Mouse (Mus musculus) intestine, embryonic 15.5 days (tissue): Measurements from ENCODE around the gene Samd4. TPM values are rescaled to one million over a fixed set of nuclear protein-coding genes. Genes with fewer than 3 reads are reported as not detected.

Experiments
- ATAC-seq: fragments of 200-750 bp; cut with Nextera tagmentation; 2 replicates; pipeline ENCODE4 v1.8.0; 2017; ENCODE audit warnings: moderate TSS enrichment, moderate library complexity
- H3K27ac ChIP-seq: fragments of 300-500 bp; sonication (generic); 2 replicates; pipeline ENCODE4 v1.5.1; 2015; ENCODE audit warnings: mild to moderate bottlenecking, inconsistent platforms
- H3K27me3 ChIP-seq: fragments of 300-500 bp; sonication (generic); replicated peaks from 2 replicates; pipeline ENCODE4 v1.6.1; 2015; ENCODE audit warnings: inconsistent platforms
- H3K36me3 ChIP-seq: fragments of 300-500 bp; sonication (generic); 2 replicates; pipeline ENCODE4 v1.6.1; 2015; ENCODE audit warnings: inconsistent platforms
- H3K4me1 ChIP-seq: fragments of 300-500 bp; sonication (generic); replicated peaks from 2 replicates; pipeline ENCODE4 v1.6.1; 2015; ENCODE audit warnings: inconsistent platforms
- H3K4me2 ChIP-seq: fragments of 300-500 bp; sonication (generic); replicated peaks from 2 replicates; pipeline ENCODE4 v1.6.1; 2015; ENCODE audit warnings: mild to moderate bottlenecking, inconsistent platforms
- H3K4me3 ChIP-seq: fragments of 300-500 bp; sonication (generic); replicated peaks from 2 replicates; pipeline ENCODE4 v1.5.1; 2015; ENCODE audit warnings: inconsistent platforms
- H3K9ac ChIP-seq: fragments of 300-500 bp; sonication (generic); 2 replicates; pipeline ENCODE4 v1.6.1; 2015; ENCODE audit warnings: inconsistent platforms
- H3K9me3 ChIP-seq: fragments of 300-500 bp; sonication (generic); 2 replicates; pipeline ENCODE4 v1.6.1; 2016; ENCODE audit warnings: inconsistent platforms
- WGBS: fragments of 180-500 bp; shearing (Covaris S2); methylation state at CpG from one replicate; pipeline ENCODE4 v1.1.7; 2015; 5-methylcytosine and 5-hydroxymethylcytosine counted together
- polyA plus RNA-seq: library from polyadenylated mRNA; unstranded; fragments of >200 nt; fragmentation: Nextera tagmentation; extraction: Ambion mirVana; gene quantifications from 2 replicates; pipeline ENCODE4 v1.2.1, GENCODE M21; 2015

The Samd4 gene
- polyA plus RNA-seq, 1 experiment from 2014 or later: 5.4 TPM

GRCm38 (mm10) chr14:47086743-47087142 is 204.1 kb downstream of the Samd4 start:
- WGBS: 3% methylated on average over 16 of the region's 16 CpGs
- Histone ChIP-seq H3K4me1 (0 out of 2 replicates have a peak, but pooled peaks cover 5% of the 10 kb centered on the region), H3K4me2 (peak overlapping the region; percentile 75), H3K4me3 (peak overlapping the region; percentile 30), H3K9ac (peak overlapping the region; percentile 46), H3K36me3 (no peaks in the 10 kb centered on the region), H3K9me3 (no peaks in the 10 kb centered on the region), H3K27me3 (no peaks in the 10 kb centered on the region), H3K27ac (no peak overlapping the region)
- peak; percentile 83 for ATAC-seq

GRCm38 (mm10) chr14:47087182-47087581 is 204.5 kb downstream of the Samd4 start:
- Histone ChIP-seq H3K36me3 (no peaks in the 10 kb centered on the region), H3K27ac (no peak overlapping the region), H3K9me3 (no peaks in the 10 kb centered on the region), H3K4me2 (peak overlapping the region; percentile 75), H3K4me1 (0 out of 2 replicates have a peak, but pooled peaks cover 5% of the 10 kb centered on the region), H3K4me3 (peak overlapping the region; percentile 30), H3K9ac (0 out of 2 replicates have a peak overlapping the region, but pooled peaks have one; percentile 46), H3K27me3 (no peaks in the 10 kb centered on the region)
- WGBS: 31% methylated on average over 5 of the region's 5 CpGs
- peak; percentile 44; the same call in 1 of the 2 replicates for ATAC-seq

- H3K27me3 ChIP-seq: no peaks in the 10 kb centered on the region
- no peak overlapping the region for H3K4me3 ChIP-seq
- 0 out of 2 replicates have a peak, but pooled peaks cover 5% of the 10 kb centered on the region for H3K4me1 ChIP-seq
- no peaks in the 10 kb centered on the region for H3K36me3 ChIP-seq
- ATAC-seq: no peak
- 74% methylated on average over 12 of the region's 12 CpGs for WGBS
- no peak overlapping the region for H3K27ac ChIP-seq
- H3K9me3 ChIP-seq: no peaks in the 10 kb centered on the region
- H3K4me2 ChIP-seq: no peak overlapping the region
- H3K9ac ChIP-seq: no peak overlapping the region
Measured at GRCm38 (mm10) chr14:47087669-47088250, 205.1 kb downstream of the Samd4 start.

- Histone ChIP-seq H3K27ac (no peak overlapping the region), H3K4me3 (no peak overlapping the region), H3K36me3 (no peaks in the 10 kb centered on the region), H3K27me3 (no peaks in the 10 kb centered on the region), H3K4me2 (no peak overlapping the region), H3K9me3 (no peaks in the 10 kb centered on the region), H3K9ac (no peak overlapping the region), H3K4me1 (peaks cover 9% of the 10 kb centered on the region; the same call in 1 of the 2 replicates)
- ATAC-seq: no peak
- 39% methylated on average over 1 of the region's 1 CpGs for WGBS
Measured at GRCm38 (mm10) chr14:47088339-47088738, 205.7 kb downstream of the Samd4 start.

GRCm38 (mm10) chr14:47089153-47089552 is 206.5 kb downstream of the Samd4 start:
- H3K36me3 ChIP-seq: no peaks in the 10 kb centered on the region
- no peak for ATAC-seq
- H3K27ac ChIP-seq: no peak overlapping the region
- H3K4me3 ChIP-seq: no peak overlapping the region
- H3K4me1 ChIP-seq: peaks cover 11% of the 10 kb centered on the region; the same call in 1 of the 2 replicates
- H3K4me2 ChIP-seq: no peak overlapping the region
- no peak overlapping the region for H3K9ac ChIP-seq
- no peaks in the 10 kb centered on the region for H3K27me3 ChIP-seq
- no peaks in the 10 kb centered on the region for H3K9me3 ChIP-seq
- WGBS: 87% methylated on average over 6 of the region's 6 CpGs

GRCm38 (mm10) chr14:47091908-47092307 is 209.3 kb downstream of the Samd4 start:
- Histone ChIP-seq H3K36me3 (no peaks in the 10 kb centered on the region), H3K27ac (no peak overlapping the region), H3K9ac (no peak overlapping the region), H3K9me3 (no peaks in the 10 kb centered on the region), H3K4me2 (no peak overlapping the region), H3K27me3 (no peaks in the 10 kb centered on the region), H3K4me1 (peaks cover 7% of the 10 kb centered on the region; the same call in 1 of the 2 replicates), H3K4me3 (no peak overlapping the region)
- ATAC-seq: 0 out of 2 replicates have a peak, but pooled peaks have one; percentile 21
- 88% methylated on average over 6 of the region's 6 CpGs for WGBS

- Histone ChIP-seq H3K4me3 (no peak overlapping the region), H3K36me3 (no peaks in the 10 kb centered on the region), H3K9me3 (no peaks in the 10 kb centered on the region), H3K4me2 (no peak overlapping the region; the same call in 1 of the 2 replicates), H3K4me1 (peaks cover 6% of the 10 kb centered on the region; the same call in 1 of the 2 replicates), H3K27ac (peak overlapping the region; percentile 36; the same call in 1 of the 2 replicates), H3K9ac (no peak overlapping the region), H3K27me3 (no peaks in the 10 kb centered on the region)
- ATAC-seq: peak; percentile 67
- WGBS: 27% methylated on average over 16 of the region's 16 CpGs
Measured at GRCm38 (mm10) chr14:47093355-47093792, 210.7 kb downstream of the Samd4 start.

GRCm38 (mm10) chr14:47095036-47095435 is 212.4 kb downstream of the Samd4 start:
- Histone ChIP-seq H3K4me1 (peaks cover 6% of the 10 kb centered on the region; the same call in 1 of the 2 replicates), H3K4me2 (no peak overlapping the region), H3K9ac (no peak overlapping the region), H3K36me3 (no peaks in the 10 kb centered on the region), H3K4me3 (no peak overlapping the region), H3K27me3 (no peaks in the 10 kb centered on the region), H3K27ac (no peak overlapping the region), H3K9me3 (no peaks in the 10 kb centered on the region)
- ATAC-seq: no peak
- 90% methylated on average over 3 of the region's 3 CpGs for WGBS

GRCm38 (mm10) chr14:47096357-47096756 is 213.7 kb downstream of the Samd4 start:
- no peak overlapping the region for H3K9ac ChIP-seq
- peaks cover 6% of the 10 kb centered on the region; the same call in 1 of the 2 replicates for H3K4me1 ChIP-seq
- no peaks in the 10 kb centered on the region for H3K36me3 ChIP-seq
- no peaks in the 10 kb centered on the region for H3K9me3 ChIP-seq
- ATAC-seq: no peak
- no peak overlapping the region for H3K4me3 ChIP-seq
- no peak overlapping the region for H3K4me2 ChIP-seq
- WGBS: 92% methylated on average over 5 of the region's 5 CpGs
- no peak overlapping the region for H3K27ac ChIP-seq
- no peaks in the 10 kb centered on the region for H3K27me3 ChIP-seq

GRCm38 (mm10) chr14:47104246-47105173 is 221.9 kb downstream of the Samd4 start:
- ATAC-seq: peak; percentile 62
- H3K36me3 ChIP-seq: no peaks in the 10 kb centered on the region
- H3K9ac ChIP-seq: 0 out of 2 replicates have a peak overlapping the region, but pooled peaks have one; percentile 16
- H3K4me1 ChIP-seq: no peaks in the 10 kb centered on the region; the same call in 1 of the 2 replicates
- H3K4me3 ChIP-seq: peak overlapping the region; percentile 13; the same call in 1 of the 2 replicates
- WGBS: 35% methylated on average over 19 of the region's 19 CpGs
- H3K27me3 ChIP-seq: no peaks in the 10 kb centered on the region
- H3K27ac ChIP-seq: no peak overlapping the region
- peak overlapping the region; percentile 45 for H3K4me2 ChIP-seq
- no peaks in the 10 kb centered on the region for H3K9me3 ChIP-seq

GRCm38 (mm10) chr14:47105174-47105557 is 222.5 kb downstream of the Samd4 start:
- 55% methylated on average over 3 of the region's 3 CpGs for WGBS
- Histone ChIP-seq H3K9me3 (no peaks in the 10 kb centered on the region), H3K36me3 (no peaks in the 10 kb centered on the region), H3K4me2 (no peak overlapping the region), H3K4me3 (no peak overlapping the region), H3K9ac (no peak overlapping the region), H3K27me3 (no peaks in the 10 kb centered on the region), H3K4me1 (no peaks in the 10 kb centered on the region; the same call in 1 of the 2 replicates), H3K27ac (no peak overlapping the region)
- ATAC-seq: no peak

- no peaks in the 10 kb centered on the region for H3K9me3 ChIP-seq
- H3K27me3 ChIP-seq: no peaks in the 10 kb centered on the region
- H3K27ac ChIP-seq: no peak overlapping the region
- no peak overlapping the region for H3K4me2 ChIP-seq
- no peak overlapping the region for H3K9ac ChIP-seq
- no peaks in the 10 kb centered on the region; the same call in 1 of the 2 replicates for H3K4me1 ChIP-seq
- no peak for ATAC-seq
- no peaks in the 10 kb centered on the region for H3K36me3 ChIP-seq
- 94% methylated on average over 3 of the region's 3 CpGs for WGBS
- no peak overlapping the region for H3K4me3 ChIP-seq
Measured at GRCm38 (mm10) chr14:47105755-47106154, 223.1 kb downstream of the Samd4 start.
